Mouse (Mus musculus) intestine, embryonic 15.5 days (tissue): Measurements from ENCODE around the gene Wbp11. TPM values are rescaled to one million over a fixed set of nuclear protein-coding genes. Genes with fewer than 3 reads are reported as not detected.

Experiments used
- ATAC-seq: fragments of 200-750 bp; cut with Nextera tagmentation; 2 replicates; pipeline ENCODE4 v1.8.0; 2017; ENCODE audit warnings: moderate TSS enrichment, moderate library complexity
- H3K27ac ChIP-seq: fragments of 300-500 bp; sonication (generic); 2 replicates; pipeline ENCODE4 v1.5.1; 2015; ENCODE audit warnings: mild to moderate bottlenecking, inconsistent platforms
- H3K27me3 ChIP-seq: fragments of 300-500 bp; sonication (generic); replicated peaks from 2 replicates; pipeline ENCODE4 v1.6.1; 2015; ENCODE audit warnings: inconsistent platforms
- H3K36me3 ChIP-seq: fragments of 300-500 bp; sonication (generic); 2 replicates; pipeline ENCODE4 v1.6.1; 2015; ENCODE audit warnings: inconsistent platforms
- H3K4me1 ChIP-seq: fragments of 300-500 bp; sonication (generic); replicated peaks from 2 replicates; pipeline ENCODE4 v1.6.1; 2015; ENCODE audit warnings: inconsistent platforms
- H3K4me2 ChIP-seq: fragments of 300-500 bp; sonication (generic); replicated peaks from 2 replicates; pipeline ENCODE4 v1.6.1; 2015; ENCODE audit warnings: mild to moderate bottlenecking, inconsistent platforms
- H3K4me3 ChIP-seq: fragments of 300-500 bp; sonication (generic); replicated peaks from 2 replicates; pipeline ENCODE4 v1.5.1; 2015; ENCODE audit warnings: inconsistent platforms
- H3K9ac ChIP-seq: fragments of 300-500 bp; sonication (generic); 2 replicates; pipeline ENCODE4 v1.6.1; 2015; ENCODE audit warnings: inconsistent platforms
- H3K9me3 ChIP-seq: fragments of 300-500 bp; sonication (generic); 2 replicates; pipeline ENCODE4 v1.6.1; 2016; ENCODE audit warnings: inconsistent platforms
- WGBS: fragments of 180-500 bp; shearing (Covaris S2); methylation state at CpG from one replicate; pipeline ENCODE4 v1.1.7; 2015; 5-methylcytosine and 5-hydroxymethylcytosine counted together
- polyA plus RNA-seq: library from polyadenylated mRNA; unstranded; fragments of >200 nt; fragmentation: Nextera tagmentation; extraction: Ambion mirVana; gene quantifications from 2 replicates; pipeline ENCODE4 v1.2.1, GENCODE M21; 2015

Gene Wbp11
- 85.1 and 92.7 TPM in 2 replicates for polyA plus RNA-seq

DNA sequence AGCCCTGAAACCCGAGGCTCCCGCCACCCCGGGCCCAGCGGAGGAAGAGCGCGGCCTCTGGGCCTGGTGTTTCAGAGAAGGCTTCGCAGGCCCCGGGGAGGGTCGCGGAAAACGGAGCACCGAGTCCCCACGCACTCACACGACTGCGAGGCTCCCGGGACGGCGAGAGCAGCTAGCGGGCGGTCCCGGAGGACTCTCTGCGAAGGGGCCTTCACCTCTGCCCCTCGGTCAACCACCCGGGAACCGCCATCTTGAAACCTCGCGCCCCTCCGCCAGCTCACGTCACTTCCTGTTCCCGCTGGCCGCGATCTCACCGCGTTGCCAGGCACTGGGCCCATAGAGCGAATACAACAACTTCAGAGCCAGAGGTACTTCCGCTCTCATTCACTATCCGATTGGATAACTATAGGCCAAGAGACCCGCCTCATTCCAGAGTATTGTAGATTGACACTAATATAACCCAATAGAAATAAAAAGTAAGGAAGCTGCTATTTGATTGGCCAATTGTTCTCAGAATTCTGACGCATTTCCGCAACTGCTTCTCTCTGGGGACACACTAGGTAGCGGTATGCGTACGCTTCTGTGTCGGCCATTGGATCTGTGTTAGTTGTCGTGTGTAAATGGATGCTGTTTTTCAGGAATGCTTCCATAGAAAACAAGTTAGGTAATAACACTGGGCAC lies at the start of gene Wbp11:
Gene Wbp11, minus strand, starts transcription at position 353 of the 681 bp plus-strand sequence.
- Histone ChIP-seq H3K36me3 (peaks cover 7% of the 10 kb centered on the region; the same call in 1 of the 2 replicates), H3K4me3 (peak within 1 kb of the TSS; percentile 98), H3K9me3 (no peaks in the 10 kb centered on the region), H3K27ac (peak within 1 kb of the TSS; percentile 80), H3K27me3 (no peaks in the 10 kb centered on the region), H3K4me1 (peaks cover 3% of the 10 kb centered on the region; the same call in 1 of the 2 replicates), H3K4me2 (peak within 1 kb of the TSS; percentile 74), H3K9ac (peak within 1 kb of the TSS; percentile 98)
- under 1% methylated on average over 45 of the region's 45 CpGs for WGBS
- ATAC-seq: peak; percentile 100

GRCm38 (mm10) chr6:136875670-136876069 lies 47.6 kb upstream of the Wbp11 start, which contains the start of gene Mgp:
Gene Mgp, minus strand, starts transcription at chr6:136875823.
- no peaks in the 10 kb centered on the region for H3K9me3 ChIP-seq
- H3K9ac ChIP-seq: 0 out of 2 replicates have a peak within 1 kb of the TSS, but pooled peaks have one; percentile 36
- 39% methylated on average over 9 of the region's 9 CpGs for whole genome bisulfite sequencing
- H3K27me3 ChIP-seq: no peaks in the 10 kb centered on the region
- H3K4me1 ChIP-seq: 0 out of 2 replicates have a peak, but pooled peaks cover 13% of the 10 kb centered on the region
- 0 out of 2 replicates have a peak within 1 kb of the TSS, but pooled peaks have one; percentile 36 for H3K27ac ChIP-seq
- H3K4me3 ChIP-seq: peak within 1 kb of the TSS; percentile 24
- no peaks in the 10 kb centered on the region for H3K36me3 ChIP-seq
- ATAC-seq: peak; percentile 53
- peak within 1 kb of the TSS; percentile 38 for H3K4me2 ChIP-seq

- Histone ChIP-seq H3K9me3 (no peaks in the 10 kb centered on the region), H3K36me3 (no peaks in the 10 kb centered on the region), H3K4me1 (0 out of 2 replicates have a peak, but pooled peaks cover 13% of the 10 kb centered on the region), H3K4me2 (peak overlapping the region; percentile 35), H3K4me3 (peak overlapping the region; percentile 10; the same call in 1 of the 2 replicates), H3K27me3 (no peaks in the 10 kb centered on the region), H3K27ac (no peak overlapping the region), H3K9ac (no peak overlapping the region)
- 31% methylated on average over 8 of the region's 8 CpGs for WGBS
- no peak for ATAC-seq
These were observed 46.6 kb upstream of the Wbp11 start for GRCm38 (mm10) chr6:136874599-136874998.

- H3K27me3 ChIP-seq: no peaks in the 10 kb centered on the region
- no peak overlapping the region for H3K27ac ChIP-seq
- H3K36me3 ChIP-seq: no peaks in the 10 kb centered on the region
- H3K9me3 ChIP-seq: no peaks in the 10 kb centered on the region
- no peak overlapping the region for H3K4me3 ChIP-seq
- H3K4me2 ChIP-seq: no peak overlapping the region
- WGBS: 64% methylated on average over 5 of the region's 5 CpGs
- ATAC-seq: no peak
- no peak overlapping the region for H3K9ac ChIP-seq
- H3K4me1 ChIP-seq: peaks cover 7% of the 10 kb centered on the region; the same call in 1 of the 2 replicates
These were observed 40.9 kb upstream of the Wbp11 start for GRCm38 (mm10) chr6:136868921-136869320.

DNA sequence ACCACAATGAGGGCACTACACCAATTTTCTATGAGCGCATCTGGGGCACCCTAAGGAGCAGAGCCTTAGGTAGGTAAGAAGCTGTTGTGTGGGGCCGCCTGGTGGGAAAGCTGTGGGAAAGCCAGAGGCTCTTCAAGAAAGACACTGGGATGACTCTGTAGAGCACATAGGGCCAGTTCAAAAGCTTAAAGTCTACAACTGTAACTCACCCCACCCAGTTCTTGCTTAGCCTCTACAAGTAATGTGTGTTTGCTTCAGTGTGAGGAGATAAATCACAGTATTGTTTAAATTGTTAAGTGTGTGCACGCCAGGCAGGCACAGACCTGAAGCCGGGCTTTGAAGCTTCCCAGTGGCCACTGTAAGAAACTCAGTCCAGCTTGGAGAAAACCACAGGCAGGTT lies 38.1 kb upstream of the Wbp11 start:
- ATAC-seq: no peak
- Histone ChIP-seq H3K36me3 (no peaks in the 10 kb centered on the region), H3K27me3 (no peaks in the 10 kb centered on the region), H3K27ac (no peak overlapping the region), H3K9me3 (no peaks in the 10 kb centered on the region), H3K4me2 (no peak overlapping the region), H3K9ac (no peak overlapping the region), H3K4me1 (peaks cover 5% of the 10 kb centered on the region; the same call in 1 of the 2 replicates), H3K4me3 (no peak overlapping the region)
- WGBS: 60% methylated on average over 4 of the region's 4 CpGs

DNA sequence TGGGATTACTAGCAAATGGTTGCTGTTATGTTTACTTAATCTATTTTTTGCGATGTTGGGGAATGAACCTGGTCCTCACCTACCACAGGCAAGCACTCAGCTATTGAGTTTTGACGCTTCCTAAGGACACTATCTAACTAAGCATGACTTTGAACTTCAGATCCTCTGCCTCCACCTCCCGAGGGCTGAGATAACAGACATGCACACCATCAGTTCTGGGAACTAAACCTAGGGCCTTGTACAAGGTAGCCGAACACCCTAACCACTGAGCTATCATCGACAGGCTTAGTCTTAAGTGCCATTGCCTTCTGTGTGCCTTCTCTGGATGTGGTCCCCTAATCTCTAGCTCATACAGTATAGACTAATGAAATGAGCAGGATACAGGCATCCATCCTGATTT lies 37.3 kb upstream of the Wbp11 start:
- Histone ChIP-seq H3K4me1 (peaks cover 5% of the 10 kb centered on the region; the same call in 1 of the 2 replicates), H3K27ac (no peak overlapping the region), H3K4me3 (no peak overlapping the region), H3K36me3 (no peaks in the 10 kb centered on the region), H3K4me2 (no peak overlapping the region), H3K9ac (no peak overlapping the region), H3K9me3 (no peaks in the 10 kb centered on the region), H3K27me3 (no peaks in the 10 kb centered on the region)
- WGBS: 93% methylated on average over 5 of the region's 5 CpGs
- no peak for ATAC-seq

DNA sequence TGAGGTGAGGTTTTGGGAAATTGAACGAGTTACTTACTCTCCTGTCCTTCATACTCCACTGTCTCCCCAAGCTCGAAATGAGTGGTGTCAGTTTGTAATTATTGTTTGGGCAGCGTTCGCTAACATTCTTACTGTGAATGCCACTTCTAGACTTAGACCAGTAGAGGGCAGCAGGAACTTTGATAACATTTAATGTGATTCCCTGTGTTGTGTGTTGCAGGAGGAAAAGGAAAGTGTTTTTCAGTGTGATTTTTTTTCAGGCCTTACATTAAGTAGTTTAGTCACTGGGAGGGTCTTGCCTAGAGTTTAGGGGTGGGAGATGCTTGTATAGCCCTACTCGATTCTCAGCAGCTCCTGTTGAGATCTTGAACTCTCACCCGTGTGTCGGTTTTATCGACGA lies 33.0 kb upstream of the Wbp11 start:
- no peak overlapping the region for H3K4me2 ChIP-seq
- no peak overlapping the region for H3K4me3 ChIP-seq
- ATAC-seq: 0 out of 2 replicates have a peak, but pooled peaks have one; percentile 15
- no peak overlapping the region for H3K9ac ChIP-seq
- no peaks in the 10 kb centered on the region for H3K36me3 ChIP-seq
- H3K27me3 ChIP-seq: no peaks in the 10 kb centered on the region
- H3K27ac ChIP-seq: no peak overlapping the region
- peaks cover 17% of the 10 kb centered on the region for H3K4me1 ChIP-seq
- WGBS: 36% methylated on average over 9 of the region's 9 CpGs
- no peaks in the 10 kb centered on the region for H3K9me3 ChIP-seq

- Histone ChIP-seq H3K9me3 (no peaks in the 10 kb centered on the region), H3K27me3 (no peaks in the 10 kb centered on the region), H3K9ac (no peak overlapping the region), H3K4me1 (peaks cover 14% of the 10 kb centered on the region), H3K4me2 (no peak overlapping the region), H3K4me3 (no peak overlapping the region), H3K27ac (no peak overlapping the region), H3K36me3 (no peaks in the 10 kb centered on the region)
- WGBS: 34% methylated on average over 8 of the region's 8 CpGs
- no peak for ATAC-seq
These were observed 30.4 kb upstream of the Wbp11 start for GRCm38 (mm10) chr6:136858420-136858819.

- Histone ChIP-seq H3K4me1 (peaks cover 14% of the 10 kb centered on the region), H3K9me3 (no peaks in the 10 kb centered on the region), H3K36me3 (no peaks in the 10 kb centered on the region), H3K27ac (peak overlapping the region; percentile 73), H3K27me3 (no peaks in the 10 kb centered on the region), H3K4me3 (no peak overlapping the region), H3K9ac (no peak overlapping the region), H3K4me2 (peak overlapping the region; percentile 42)
- ATAC-seq: peak; percentile 65
- 13% methylated on average over 11 of the region's 11 CpGs for WGBS
These were observed 29.8 kb upstream of the Wbp11 start for GRCm38 (mm10) chr6:136857873-136858260.

GRCm38 (mm10) chr6:136857186-136857872 lies 29.3 kb upstream of the Wbp11 start, which contains the start of gene Art4:
Gene Art4, minus strand, starts transcription at chr6:136857733.
- Histone ChIP-seq H3K4me3 (no peak within 1 kb of the TSS), H3K27me3 (no peaks in the 10 kb centered on the region), H3K9ac (no peak within 1 kb of the TSS), H3K4me1 (peaks cover 14% of the 10 kb centered on the region), H3K9me3 (no peaks in the 10 kb centered on the region), H3K4me2 (peak within 1 kb of the TSS; percentile 42), H3K27ac (peak within 1 kb of the TSS; percentile 73), H3K36me3 (no peaks in the 10 kb centered on the region)
- ATAC-seq: peak; percentile 76
- 37% methylated on average over 18 of the region's 18 CpGs for WGBS

GRCm38 (mm10) chr6:136856071-136856636 lies 28.1 kb upstream of the Wbp11 start:
- Histone ChIP-seq H3K4me1 (peaks cover 14% of the 10 kb centered on the region), H3K27ac (0 out of 2 replicates have a peak overlapping the region, but pooled peaks have one; percentile 30), H3K4me2 (peak overlapping the region; percentile 49), H3K9me3 (no peaks in the 10 kb centered on the region), H3K9ac (no peak overlapping the region), H3K4me3 (peak overlapping the region; percentile 13), H3K27me3 (no peaks in the 10 kb centered on the region), H3K36me3 (no peaks in the 10 kb centered on the region)
- peak; percentile 48 for ATAC-seq
- 34% methylated on average over 14 of the region's 14 CpGs for WGBS

- ATAC-seq: no peak
- Histone ChIP-seq H3K27me3 (no peaks in the 10 kb centered on the region), H3K27ac (no peak overlapping the region), H3K9ac (no peak overlapping the region), H3K4me1 (peaks cover 14% of the 10 kb centered on the region), H3K36me3 (no peaks in the 10 kb centered on the region), H3K4me3 (no peak overlapping the region), H3K4me2 (peak overlapping the region; percentile 49; the same call in 1 of the 2 replicates), H3K9me3 (no peaks in the 10 kb centered on the region)
- 67% methylated on average over 2 of the region's 2 CpGs for WGBS
These were observed 27.1 kb upstream of the Wbp11 start for GRCm38 (mm10) chr6:136855183-136855582.
